Mouse (Mus musculus) forebrain, embryonic 12.5 days (tissue): ENCODE results near the gene Lcn5. TPM values are rescaled to one million over a fixed set of nuclear protein-coding genes. Genes with fewer than 3 reads are reported as not detected.

Experiments used
- polyA plus RNA-seq: library from polyadenylated mRNA; unstranded; fragments of >200 nt; fragmentation: Nextera tagmentation; extraction: Ambion mirVana; gene quantifications from 2 replicates; pipeline ENCODE4 v1.2.1, GENCODE M21; 2016

Lcn5 gene
- polyA plus RNA-seq, 1 experiment from 2014 or later: not detected

Other genes starting within 250 kb of the Lcn5 start
- gene Fut7, start 234.7 kb upstream of the Lcn5 start, polyA plus RNA-seq: 0.14 TPM in 1 of 2 replicates, not detected in the other
- 10.9 and 12.5 TPM in 2 replicates for gene Abca2, start 229.2 kb upstream of the Lcn5 start, polyA plus RNA-seq
- 1.1 and 2.0 TPM in 2 replicates for gene Clic3, start 201.1 kb upstream of the Lcn5 start, polyA plus RNA-seq
- gene Paxx, start 196.9 kb upstream of the Lcn5 start, polyA plus RNA-seq: 34.5 and 39.1 TPM in 2 replicates
- 0.69 and 1.3 TPM in 2 replicates for gene Ptgds, start 187.9 kb upstream of the Lcn5 start, polyA plus RNA-seq
- not detected in 2 replicates for gene Lcn12, start 164.0 kb upstream of the Lcn5 start, polyA plus RNA-seq
- 102 and 110 TPM in 2 replicates for gene Fbxw5, start 157.2 kb upstream of the Lcn5 start, polyA plus RNA-seq
- gene C8g, start 156.2 kb upstream of the Lcn5 start, polyA plus RNA-seq: 4.7 and 5.4 TPM in 2 replicates
- gene Traf2, start 111.0 kb upstream of the Lcn5 start, polyA plus RNA-seq: 33.8 and 36.8 TPM in 2 replicates
- 332 and 360 TPM in 2 replicates for gene Edf1, start 100.1 kb upstream of the Lcn5 start, polyA plus RNA-seq
- gene Mamdc4, start 83.1 kb upstream of the Lcn5 start, polyA plus RNA-seq: 5.2 and 5.9 TPM in 2 replicates
- gene Phpt1, start 82.7 kb upstream of the Lcn5 start, polyA plus RNA-seq: 154 and 158 TPM in 2 replicates
- gene Ajm1, start 76.2 kb upstream of the Lcn5 start, polyA plus RNA-seq: 0.91 and 1.5 TPM in 2 replicates
- gene Rabl6, start 49.4 kb upstream of the Lcn5 start, polyA plus RNA-seq: 76.6 and 76.8 TPM in 2 replicates
- gene Ccdc183, start 40.3 kb upstream of the Lcn5 start, polyA plus RNA-seq: 0.22 and 0.23 TPM in 2 replicates
- gene Tmem141, start 35.9 kb upstream of the Lcn5 start, polyA plus RNA-seq: 13.2 and 13.4 TPM in 2 replicates
- 0.83 and 0.88 TPM in 2 replicates for gene Fcna, start 29.9 kb upstream of the Lcn5 start, polyA plus RNA-seq
- gene Lcn8, start 4.8 kb upstream of the Lcn5 start, polyA plus RNA-seq: not detected in 2 replicates
- not detected in 2 replicates for gene Lcn6, start 18.8 kb downstream of the Lcn5 start, polyA plus RNA-seq
- not detected in 2 replicates for gene Lcn10, start 24.8 kb downstream of the Lcn5 start, polyA plus RNA-seq
- not detected in 2 replicates for gene Obp2a, start 42.1 kb downstream of the Lcn5 start, polyA plus RNA-seq
- 81.0 and 81.8 TPM in 2 replicates for gene Bmyc, start 48.8 kb downstream of the Lcn5 start, polyA plus RNA-seq
- gene Obp2b, start 79.1 kb downstream of the Lcn5 start, polyA plus RNA-seq: not detected in 2 replicates
- not detected in 2 replicates for gene Lcn3, start 107.6 kb downstream of the Lcn5 start, polyA plus RNA-seq
- gene Lcn11, start 119.1 kb downstream of the Lcn5 start, polyA plus RNA-seq: not detected in 2 replicates
- gene Gm13539, start 124.3 kb downstream of the Lcn5 start, polyA plus RNA-seq: not detected in 2 replicates
- not detected in 2 replicates for gene Glt6d1, start 157.9 kb downstream of the Lcn5 start, polyA plus RNA-seq
- not detected in 2 replicates for gene Lcn9, start 165.2 kb downstream of the Lcn5 start, polyA plus RNA-seq
- gene Sohlh1, start 189.3 kb downstream of the Lcn5 start, polyA plus RNA-seq: not detected in 2 replicates
- 1.6 and 2.0 TPM in 2 replicates for gene Kcnt1, start 205.8 kb downstream of the Lcn5 start, polyA plus RNA-seq